Mouse (Mus musculus): Measurements from ENCODE around the gene Tex37. TPM values are rescaled to one million over a fixed set of nuclear protein-coding genes. Genes with fewer than 3 reads are reported as not detected.

The Tex37 gene
- polyA plus RNA-seq, 1 experiment from 2014 or later, result not detected

- ATAC-seq (ENCODE audit: low FRiP score, low TSS enrichment), result no peak
- H3K27me3 ChIP-seq (ENCODE audit: control insufficient read depth, insufficient read depth, low read length), result peaks cover 58% of the 10 kb centered on the region
- H3K4me1 ChIP-seq (ENCODE audit: control insufficient read depth, insufficient read depth, low read length), result peaks cover 7% of the 10 kb centered on the region; the same call in 1 of the 2 replicates
- H3K36me3 ChIP-seq (ENCODE audit: control insufficient read depth, insufficient read depth, low read length), result no peaks in the 10 kb centered on the region
- H3K4me2 ChIP-seq (replicated peaks; ENCODE audit: low read depth, low read length), result peak overlapping the region; percentile 90
- under 1% methylated on average over 12 of the region's 12 CpGs for WGBS
- H3K9ac ChIP-seq (ENCODE audit: low read depth, low read length), result no peak overlapping the region
- no peaks in the 10 kb centered on the region for H3K9me3 ChIP-seq (ENCODE audit: control insufficient read depth, low read length)
- no peak overlapping the region for H3K27ac ChIP-seq (ENCODE audit: low read depth, low read length)
- peak overlapping the region; percentile 49 for H3K4me3 ChIP-seq (ENCODE audit: low read length)
Measured at GRCm38 (mm10) chr6:70955841-70956240, 37.1 kb upstream of the Tex37 start.

GRCm38 (mm10) chr6:70955291-70955800, 36.6 kb upstream of the Tex37 start:
- H3K36me3 ChIP-seq (ENCODE audit: control insufficient read depth, insufficient read depth, low read length), result no peaks in the 10 kb centered on the region
- no peak overlapping the region for H3K27ac ChIP-seq (ENCODE audit: low read depth, low read length)
- peaks cover 7% of the 10 kb centered on the region; the same call in 1 of the 2 replicates for H3K4me1 ChIP-seq (ENCODE audit: control insufficient read depth, insufficient read depth, low read length)
- no peak for ATAC-seq (ENCODE audit: low FRiP score, low TSS enrichment)
- H3K27me3 ChIP-seq (ENCODE audit: control insufficient read depth, insufficient read depth, low read length), result peaks cover 58% of the 10 kb centered on the region
- 5% methylated on average over 14 of the region's 14 CpGs for WGBS
- no peak overlapping the region for H3K4me3 ChIP-seq (ENCODE audit: low read length)
- no peak overlapping the region for H3K9ac ChIP-seq (ENCODE audit: low read depth, low read length)
- H3K4me2 ChIP-seq (replicated peaks; ENCODE audit: low read depth, low read length), result no peak overlapping the region
- H3K9me3 ChIP-seq (ENCODE audit: control insufficient read depth, low read length), result no peaks in the 10 kb centered on the region

- Histone ChIP-seq H3K9me3 (ENCODE audit: control insufficient read depth, low read length) (no peaks in the 10 kb centered on the region), H3K9ac (ENCODE audit: low read depth, low read length) (no peak overlapping the region), H3K4me3 (ENCODE audit: low read length) (no peak overlapping the region), H3K27ac (ENCODE audit: low read depth, low read length) (no peak overlapping the region), H3K27me3 (ENCODE audit: control insufficient read depth, insufficient read depth, low read length) (peaks cover 52% of the 10 kb centered on the region), H3K4me2 (replicated peaks; ENCODE audit: low read depth, low read length) (no peak overlapping the region), H3K36me3 (ENCODE audit: control insufficient read depth, insufficient read depth, low read length) (no peaks in the 10 kb centered on the region), H3K4me1 (ENCODE audit: control insufficient read depth, insufficient read depth, low read length) (peaks cover 7% of the 10 kb centered on the region; the same call in 1 of the 2 replicates)
- no peak for ATAC-seq (ENCODE audit: low FRiP score, low TSS enrichment)
- 12% methylated on average over 6 of the region's 6 CpGs for WGBS
Measured at GRCm38 (mm10) chr6:70954040-70954439, 35.3 kb upstream of the Tex37 start.

- Histone ChIP-seq H3K9ac (ENCODE audit: low read depth, low read length) (no peak overlapping the region), H3K27ac (ENCODE audit: low read depth, low read length) (no peak overlapping the region), H3K4me2 (replicated peaks; ENCODE audit: low read depth, low read length) (no peak overlapping the region), H3K27me3 (ENCODE audit: control insufficient read depth, insufficient read depth, low read length) (peaks cover 51% of the 10 kb centered on the region), H3K4me3 (ENCODE audit: low read length) (no peak overlapping the region), H3K36me3 (ENCODE audit: control insufficient read depth, insufficient read depth, low read length) (no peaks in the 10 kb centered on the region), H3K4me1 (ENCODE audit: control insufficient read depth, insufficient read depth, low read length) (peaks cover 7% of the 10 kb centered on the region; the same call in 1 of the 2 replicates), H3K9me3 (ENCODE audit: control insufficient read depth, low read length) (no peaks in the 10 kb centered on the region)
- ATAC-seq (ENCODE audit: low FRiP score, low TSS enrichment), result no peak
- WGBS, result 77% methylated on average over 7 of the region's 7 CpGs
Measured at GRCm38 (mm10) chr6:70953274-70953673, 34.5 kb upstream of the Tex37 start.

GRCm38 (mm10) chr6:70931801-70932200, 13.1 kb upstream of the Tex37 start:
- WGBS, result 82% methylated on average over 2 of the region's 2 CpGs
- H3K9ac ChIP-seq (ENCODE audit: low read depth, low read length), result no peak overlapping the region
- H3K36me3 ChIP-seq (ENCODE audit: control insufficient read depth, insufficient read depth, low read length), result no peaks in the 10 kb centered on the region

GRCm38 (mm10) chr6:70921274-70922074, 2.7 kb upstream of the Tex37 start:
- Histone ChIP-seq H3K9ac (ENCODE audit: low read depth, low read length) (peak overlapping the region; percentile 44; the same call in 1 of the 2 replicates), H3K27ac (ENCODE audit: low read depth, low read length) (no peak overlapping the region), H3K4me1 (ENCODE audit: control insufficient read depth, insufficient read depth, low read length) (0 out of 2 replicates have a peak, but pooled peaks cover 6% of the 10 kb centered on the region), H3K4me3 (ENCODE audit: low read length) (peak overlapping the region; percentile 19), H3K4me2 (replicated peaks; ENCODE audit: low read depth, low read length) (peak overlapping the region; percentile 51), H3K27me3 (ENCODE audit: control insufficient read depth, insufficient read depth, low read length) (no peaks in the 10 kb centered on the region), H3K36me3 (ENCODE audit: control insufficient read depth, insufficient read depth, low read length) (no peaks in the 10 kb centered on the region), H3K9me3 (ENCODE audit: control insufficient read depth, low read length) (no peaks in the 10 kb centered on the region)
- ATAC-seq (ENCODE audit: low FRiP score, low TSS enrichment), result peak; percentile 52; the same call in 1 of the 2 replicates
- WGBS, result 3% methylated on average over 22 of the region's 22 CpGs

More at GRCm38 (mm10) chr6:70931801-70932200, 13.1 kb upstream of the Tex37 start:
- no peaks in the 10 kb centered on the region for H3K4me1 ChIP-seq (ENCODE audit: control insufficient read depth, insufficient read depth, low read length)
- no peaks in the 10 kb centered on the region for H3K27me3 ChIP-seq (ENCODE audit: control insufficient read depth, insufficient read depth, low read length)
- no peak for ATAC-seq (ENCODE audit: low FRiP score, low TSS enrichment)
- no peak overlapping the region for H3K4me2 ChIP-seq (replicated peaks; ENCODE audit: low read depth, low read length)
- H3K4me3 ChIP-seq (ENCODE audit: low read length), result no peak overlapping the region
- no peak overlapping the region for H3K27ac ChIP-seq (ENCODE audit: low read depth, low read length)
- no peaks in the 10 kb centered on the region for H3K9me3 ChIP-seq (ENCODE audit: control insufficient read depth, low read length)

GRCm38 (mm10) chr6:70912396-70912765, 6.3 kb downstream of the Tex37 start:
- H3K4me3 ChIP-seq (ENCODE audit: low read length), result no peak overlapping the region
- H3K27me3 ChIP-seq (ENCODE audit: control insufficient read depth, insufficient read depth, low read length), result 0 out of 2 replicates have a peak, but pooled peaks cover 9% of the 10 kb centered on the region
- H3K4me2 ChIP-seq (replicated peaks; ENCODE audit: low read depth, low read length), result 0 out of 2 replicates have a peak overlapping the region, but pooled peaks have one; percentile 36
- no peak overlapping the region for H3K9ac ChIP-seq (ENCODE audit: low read depth, low read length)
- 73% methylated on average over 7 of the region's 7 CpGs for WGBS
- H3K27ac ChIP-seq (ENCODE audit: low read depth, low read length), result no peak overlapping the region
- ATAC-seq (ENCODE audit: low FRiP score, low TSS enrichment), result no peak
- H3K9me3 ChIP-seq (ENCODE audit: control insufficient read depth, low read length), result no peaks in the 10 kb centered on the region
- H3K4me1 ChIP-seq (ENCODE audit: control insufficient read depth, insufficient read depth, low read length), result no peaks in the 10 kb centered on the region
- H3K36me3 ChIP-seq (ENCODE audit: control insufficient read depth, insufficient read depth, low read length), result no peaks in the 10 kb centered on the region

GRCm38 (mm10) chr6:70911668-70912395, 6.9 kb downstream of the Tex37 start:
- H3K27ac ChIP-seq (ENCODE audit: low read depth, low read length), result no peak overlapping the region
- H3K9me3 ChIP-seq (ENCODE audit: control insufficient read depth, low read length), result no peaks in the 10 kb centered on the region
- peak overlapping the region; percentile 36 for H3K4me2 ChIP-seq (replicated peaks; ENCODE audit: low read depth, low read length)
- H3K4me3 ChIP-seq (ENCODE audit: low read length), result peak overlapping the region; percentile 6; the same call in 1 of the 2 replicates
- H3K9ac ChIP-seq (ENCODE audit: low read depth, low read length), result no peak overlapping the region
- H3K4me1 ChIP-seq (ENCODE audit: control insufficient read depth, insufficient read depth, low read length), result no peaks in the 10 kb centered on the region
- H3K36me3 ChIP-seq (ENCODE audit: control insufficient read depth, insufficient read depth, low read length), result no peaks in the 10 kb centered on the region
- H3K27me3 ChIP-seq (ENCODE audit: control insufficient read depth, insufficient read depth, low read length), result 0 out of 2 replicates have a peak, but pooled peaks cover 9% of the 10 kb centered on the region
- 0 out of 2 replicates have a peak, but pooled peaks have one; percentile 15 for ATAC-seq (ENCODE audit: low FRiP score, low TSS enrichment)
- WGBS, result 10% methylated on average over 20 of the region's 20 CpGs

All from kidney, embryonic 14.5 days (tissue).